Mouse (Mus musculus) neutrophil, adult 5-6 weeks (primary cell): ENCODE data around the gene Hbp1. TPM values are rescaled to one million over a fixed set of nuclear protein-coding genes. Genes with fewer than 3 reads are reported as not detected.

Experiments
- ATAC-seq: fragments of 151-379, 151-347 bp; 2 replicates; pipeline ENCODE4 v1.8.0; 2017; ENCODE audit warnings: mild to moderate bottlenecking, moderate TSS enrichment; ENCODE audit not compliant: insufficient number of reproducible peaks, poor library complexity, low FRiP score, severe bottlenecking; ENCODE audit errors: extremely low read depth
- total RNA-seq: library from RNA; stranded (forward); fragments of 200-1000 nt; gene quantifications from 2 replicates; pipeline ENCODE4 v1.2.3, GENCODE M21; 2017

The Hbp1 gene
- total RNA-seq, 1 experiment from 2014 or later, result 186 TPM

DNA sequence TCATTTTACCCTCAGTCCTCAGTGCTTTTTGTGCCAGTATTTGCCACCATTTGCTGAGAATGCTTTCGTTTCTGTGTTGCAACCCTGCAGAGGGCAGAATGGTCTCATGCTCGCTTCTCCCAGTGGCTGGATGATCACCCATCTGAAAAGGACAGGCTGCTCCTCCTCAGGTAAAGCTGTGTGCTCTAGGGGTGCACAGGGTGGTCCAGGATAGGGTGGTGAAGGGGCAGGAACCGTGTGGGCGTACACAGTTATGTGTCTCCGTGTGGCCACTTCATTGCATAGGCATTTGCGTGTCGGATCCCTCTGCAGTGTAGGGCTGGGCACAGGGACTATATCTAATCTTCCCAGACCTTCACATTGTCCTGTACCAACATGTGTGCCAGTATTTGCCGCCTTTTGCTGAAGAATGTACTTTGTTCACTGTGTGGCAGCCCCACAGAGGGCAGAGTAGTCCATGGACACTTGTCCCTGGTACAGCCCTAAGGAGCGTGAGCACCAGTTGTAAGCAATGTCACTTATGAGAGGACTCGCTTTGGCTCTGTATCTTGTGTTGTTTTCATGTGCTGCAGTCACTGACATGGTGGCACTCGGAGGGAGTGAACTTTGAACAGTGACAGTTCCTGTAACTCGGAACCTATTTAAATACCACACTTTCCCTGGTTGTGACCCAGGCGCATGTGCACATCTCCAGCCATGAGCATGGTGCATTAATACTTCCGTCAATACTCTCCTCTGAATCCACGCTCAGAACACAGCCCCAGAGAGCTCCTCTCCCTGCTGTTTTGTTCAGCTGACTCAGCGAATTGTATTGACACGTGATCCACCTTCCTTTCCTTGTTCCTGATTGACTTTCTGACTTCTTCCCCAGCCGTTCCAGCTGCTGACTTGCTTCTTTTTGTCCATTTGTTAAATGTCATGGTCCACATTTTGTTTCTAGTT lies 29.6 kb downstream of the Hbp1 start:
- no peak for ATAC-seq

- ATAC-seq, result 0 out of 2 replicates have a peak, but pooled peaks have one; percentile 25
Observed at GRCm38 (mm10) chr12:31917245-31917644, 33.1 kb downstream of the Hbp1 start.

DNA sequence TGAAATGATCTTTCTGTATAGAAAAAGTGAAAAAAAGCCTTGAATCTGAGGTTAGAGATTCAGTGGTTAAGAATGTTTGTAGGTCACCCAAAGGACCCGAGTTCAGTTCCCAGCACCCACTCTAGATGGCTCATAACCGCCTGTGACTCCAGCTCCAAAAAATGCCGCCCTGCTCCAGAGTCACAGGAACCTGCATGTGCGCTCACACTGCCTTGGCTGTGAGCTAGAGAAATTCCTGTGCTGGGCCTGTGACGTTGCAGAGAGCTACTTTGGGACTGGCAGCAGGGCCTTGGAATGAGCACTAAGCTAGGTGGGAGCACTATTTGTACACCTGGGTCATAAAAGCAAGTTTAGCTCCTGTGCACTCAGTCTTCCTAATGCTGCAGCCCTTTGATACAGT lies 33.6 kb downstream of the Hbp1 start:
- no peak for ATAC-seq

DNA sequence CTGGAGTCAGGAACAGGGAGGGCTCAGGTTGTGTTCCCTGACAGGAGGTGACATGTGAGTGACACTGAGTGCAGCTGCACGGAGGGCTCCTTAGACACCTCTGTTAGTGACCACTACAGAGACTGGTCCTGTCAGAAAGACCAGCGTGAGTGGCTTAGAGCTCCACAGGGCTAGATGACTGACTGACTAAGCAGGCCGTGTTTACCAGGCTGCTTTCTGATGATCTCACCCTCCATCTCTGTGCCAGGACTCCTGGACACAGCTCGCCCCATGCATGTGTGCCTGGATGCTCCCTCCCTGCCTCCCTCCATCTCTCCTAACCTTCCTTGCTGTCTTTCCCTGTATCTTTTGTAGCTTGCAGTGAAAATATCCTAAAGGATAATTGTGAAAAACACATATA lies 36.7 kb downstream of the Hbp1 start:
- no peak for ATAC-seq

GRCm38 (mm10) chr12:31912966-31913551 lies 37.3 kb downstream of the Hbp1 start:
- ATAC-seq, result no peak

DNA sequence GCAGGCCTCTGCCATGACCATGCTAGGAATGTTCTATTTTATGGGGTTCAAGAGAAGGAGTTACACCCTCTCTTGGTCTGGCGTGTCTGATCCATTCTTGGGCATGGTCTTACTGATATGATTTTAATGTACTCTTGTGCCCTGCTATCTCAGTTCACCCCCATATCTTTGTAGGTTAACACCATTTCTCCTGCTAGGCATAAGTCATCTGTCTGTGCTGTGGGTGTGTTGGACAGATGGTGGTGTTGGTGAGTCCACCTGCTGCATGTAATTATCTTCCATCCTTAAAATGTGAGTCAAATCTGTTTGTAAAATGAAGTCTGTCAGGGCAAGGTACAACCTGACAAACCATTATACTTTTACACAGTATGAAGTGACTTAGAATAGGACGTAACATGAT lies 42.9 kb downstream of the Hbp1 start:
- no peak for ATAC-seq

DNA sequence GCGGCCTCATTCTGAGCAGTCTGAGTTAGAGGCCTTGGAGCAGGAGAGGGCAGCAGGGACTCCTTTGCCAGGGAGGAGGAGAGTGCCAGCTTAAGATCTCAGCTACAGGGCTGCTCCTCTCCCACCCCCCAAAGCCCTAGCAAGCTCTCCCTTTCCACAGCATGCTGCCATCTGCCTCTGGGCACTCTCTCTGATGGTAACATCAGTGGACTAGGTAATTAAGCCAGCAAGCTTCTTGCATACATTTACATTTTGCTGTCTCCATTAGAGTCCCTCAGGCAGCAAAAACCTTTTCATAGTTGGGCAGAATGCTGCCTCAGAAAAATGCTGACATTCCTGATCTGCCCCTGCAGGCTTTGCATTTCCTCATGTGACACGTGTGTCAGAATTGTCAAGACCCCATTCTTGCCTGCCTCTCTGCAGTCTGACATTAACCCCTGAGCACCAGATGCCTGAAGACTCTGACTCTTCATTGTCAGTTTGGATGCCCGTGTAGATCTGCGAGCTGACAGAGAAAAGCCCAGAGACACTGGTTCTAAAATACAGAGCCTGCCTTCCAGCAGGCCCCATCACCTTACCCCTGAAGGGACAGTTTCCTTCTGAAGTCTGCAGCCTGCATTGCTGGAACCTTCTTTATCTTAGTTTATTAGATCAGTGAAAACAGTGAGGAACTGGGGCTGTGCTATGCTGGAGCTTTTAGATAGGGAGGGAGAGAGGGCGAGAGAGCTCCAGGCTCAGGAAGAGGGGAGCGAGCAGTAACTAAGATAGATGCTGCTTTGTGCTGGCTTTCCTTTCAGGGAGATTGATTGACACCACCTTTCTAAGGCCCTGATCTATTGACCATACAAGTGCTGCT lies 44.4 kb downstream of the Hbp1 start:
- no peak for ATAC-seq

- no peak for ATAC-seq
Observed at GRCm38 (mm10) chr12:31900391-31900914, 49.9 kb downstream of the Hbp1 start.

GRCm38 (mm10) chr12:31897456-31897855 lies 52.9 kb downstream of the Hbp1 start:
- no peak for ATAC-seq

GRCm38 (mm10) chr12:31896986-31897385 lies 53.3 kb downstream of the Hbp1 start:
- ATAC-seq, result no peak

- ATAC-seq, result no peak
Observed at GRCm38 (mm10) chr12:31896295-31896694, 54.0 kb downstream of the Hbp1 start.

DNA sequence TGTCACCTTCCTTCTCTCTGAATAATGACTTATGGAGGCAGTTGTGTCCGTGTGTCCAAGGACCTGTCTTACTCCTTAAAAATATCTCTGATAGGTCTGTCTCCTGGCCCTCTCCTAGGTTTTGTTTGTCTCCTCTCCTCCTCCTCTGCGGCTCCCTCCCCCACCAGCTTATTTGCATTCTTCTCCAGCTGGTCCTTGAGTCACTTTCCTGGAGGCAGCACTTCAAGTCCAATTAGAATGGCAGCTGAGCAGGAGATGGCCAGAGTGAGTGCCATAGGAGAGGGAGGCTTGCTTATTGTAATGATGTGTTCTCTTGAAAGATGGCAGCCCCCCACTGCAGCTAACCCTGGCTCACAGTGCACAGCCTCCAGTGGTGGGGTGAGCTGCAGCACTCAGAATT lies 54.4 kb downstream of the Hbp1 start:
- no peak for ATAC-seq

DNA sequence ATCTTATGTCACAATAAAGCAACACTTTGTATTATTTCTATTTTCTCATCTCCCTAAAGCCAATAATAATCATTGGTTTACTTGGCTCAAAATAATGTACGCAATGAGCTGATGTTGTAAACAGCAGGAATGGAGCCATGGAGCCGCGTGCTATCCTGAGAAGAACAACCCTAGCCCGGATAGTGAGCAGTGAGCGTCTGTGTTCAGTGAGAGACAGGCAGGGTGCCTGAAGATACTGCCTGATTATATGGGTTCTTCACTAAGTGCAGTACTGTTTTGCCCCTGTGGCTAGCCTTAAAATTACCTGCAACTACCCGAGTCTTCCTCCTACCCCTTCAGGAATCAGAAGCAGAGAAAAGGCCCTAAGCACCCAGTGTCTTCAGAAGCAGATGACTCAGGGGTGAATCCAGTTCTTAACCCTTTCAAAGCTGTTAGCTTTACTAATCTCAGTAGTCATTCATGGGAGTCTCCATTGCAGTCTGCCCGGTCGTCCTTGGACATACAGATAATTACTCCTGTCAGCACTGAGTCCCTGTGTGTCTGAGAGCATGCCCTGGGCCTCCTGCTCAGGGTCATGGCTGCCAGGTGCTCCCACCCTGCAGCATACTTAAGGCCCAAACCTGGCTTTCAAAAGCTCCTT lies 55.1 kb downstream of the Hbp1 start:
- no peak for ATAC-seq

DNA sequence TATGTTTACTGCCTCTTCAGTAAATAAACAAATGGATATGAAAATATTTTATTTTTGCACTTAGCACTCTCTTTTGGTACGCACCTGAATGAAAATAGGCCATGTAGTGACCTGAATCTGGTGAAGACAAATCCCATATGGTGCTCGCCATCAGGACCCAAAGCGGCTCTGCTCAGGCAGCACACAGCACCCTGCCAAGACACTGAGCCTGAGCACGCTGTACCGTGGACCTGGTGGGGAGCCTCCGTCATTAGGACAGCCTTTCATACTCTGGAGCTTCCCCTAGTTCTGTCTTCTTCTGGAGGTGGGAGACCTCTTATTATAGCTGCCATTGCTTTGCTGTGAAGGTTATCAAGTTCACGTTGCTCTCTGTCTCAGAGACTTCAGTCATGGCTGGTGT lies 57.6 kb downstream of the Hbp1 start:
- no peak for ATAC-seq

- no peak for ATAC-seq
Observed at GRCm38 (mm10) chr12:31892079-31892478, 58.3 kb downstream of the Hbp1 start.

DNA sequence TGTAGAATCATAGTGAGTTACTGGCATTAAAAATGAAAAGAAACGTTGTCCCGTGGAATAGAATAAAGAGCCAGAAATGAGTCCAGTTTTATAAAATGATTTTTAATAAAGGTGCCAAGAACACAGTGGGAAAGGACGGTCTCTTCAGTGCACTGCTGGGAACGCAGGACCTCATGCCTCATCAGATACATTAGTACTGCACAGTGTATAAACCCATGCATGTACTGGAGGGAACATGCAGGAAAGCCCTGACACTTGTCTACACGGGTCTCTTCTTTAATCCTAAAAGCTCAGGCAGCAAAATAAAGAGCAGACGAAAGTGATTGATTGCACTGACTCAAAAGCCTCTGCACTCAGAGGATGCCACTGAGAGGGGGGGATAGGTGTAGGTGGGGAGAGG lies 59.6 kb downstream of the Hbp1 start:
- ATAC-seq, result no peak

- ATAC-seq, result no peak
Observed at GRCm38 (mm10) chr12:31885844-31886606, 64.3 kb downstream of the Hbp1 start.

- ATAC-seq, result no peak
Observed at GRCm38 (mm10) chr12:31885084-31885483, 65.3 kb downstream of the Hbp1 start.
